Mouse (Mus musculus): Measurements from ENCODE around the gene Ctu1. TPM values are rescaled to one million over a fixed set of nuclear protein-coding genes. Genes with fewer than 3 reads are reported as not detected.
"Not testable (repeated sequence)": the region's sequence is repeated elsewhere in the genome, so short reads cannot be mapped to it uniquely, and the experiment has no call there.

Gene Ctu1
- total RNA-seq, 2 experiments from 2014 or later = 10.9 to 13.9 TPM

- DNase-seq (ENCODE audit: low spot score in 2 of 2) = no peak
These were observed 3.3 kb downstream of the Ctu1 start for GRCm38 (mm10) chr7:43675091-43675490.

GRCm38 (mm10) chr7:43678517-43678916 lies 6.7 kb downstream of the Ctu1 start:
- peak; percentile 45 to 52 for DNase-seq (ENCODE audit: low spot score in 2 of 2)

GRCm38 (mm10) chr7:43680960-43681359 lies 9.1 kb downstream of the Ctu1 start:
- peak; percentile 52 to 64 for DNase-seq (ENCODE audit: low spot score in 2 of 2)

GRCm38 (mm10) chr7:43682511-43682910 lies 10.7 kb downstream of the Ctu1 start:
- DNase-seq (ENCODE audit: low spot score in 2 of 2) = not testable (repeated sequence)

- DNase-seq (ENCODE audit: low spot score in 2 of 2) = no peak
These were observed 13.3 kb downstream of the Ctu1 start for GRCm38 (mm10) chr7:43685088-43685487.

GRCm38 (mm10) chr7:43690118-43690517 lies 18.3 kb downstream of the Ctu1 start, which contains the start of gene Klk14:
TSS of gene Klk14 (plus strand) at chr7:43690418.
- no peak for DNase-seq (ENCODE audit: low spot score in 2 of 2)

GRCm38 (mm10) chr7:43710031-43710430 lies 38.2 kb downstream of the Ctu1 start:
- DNase-seq (ENCODE audit: low spot score in 2 of 2) = no peak

GRCm38 (mm10) chr7:43712267-43712666 lies 40.5 kb downstream of the Ctu1 start, which contains the start of gene Klk13:
TSS of gene Klk13 (plus strand) at chr7:43712567.
- no peak for DNase-seq (ENCODE audit: low spot score in 2 of 2)

GRCm38 (mm10) chr7:43712917-43713316 lies 41.1 kb downstream of the Ctu1 start:
- no peak for DNase-seq (ENCODE audit: low spot score in 2 of 2)

- DNase-seq (ENCODE audit: low spot score in 2 of 2) = no peak
These were observed 42.0 kb downstream of the Ctu1 start for GRCm38 (mm10) chr7:43713741-43714351.

Other genes starting within 250 kb of the Ctu1 start
- not detected for gene Lim2, start 244.3 kb upstream of the Ctu1 start, total RNA-seq (2021)
- 1 to 10 TPM in 1 of 2 experiments, under 1 TPM in 1; 0.83 to 3.2 TPM for gene Nkg7, start 234.9 kb upstream of the Ctu1 start, total RNA-seq (2021)
- not detected for gene Cldnd2, start 231.2 kb upstream of the Ctu1 start, total RNA-seq (2021)
- 100 to 1,000 TPM; 440 to 834 TPM for gene Etfb, start 227.9 kb upstream of the Ctu1 start, total RNA-seq (2021)
- gene Gm45233, start 227.9 kb upstream of the Ctu1 start, total RNA-seq (2021) = under 1 TPM in 1 of 2 experiments, not detected in 1; 0.43 TPM
- gene Vsig10l, start 208.9 kb upstream of the Ctu1 start, total RNA-seq (2021) = 1 to 10 TPM; 1.6 to 4.2 TPM
- 1 to 10 TPM; 1.3 to 1.5 TPM for gene Iglon5, start 181.9 kb upstream of the Ctu1 start, total RNA-seq (2021)
- not detected for gene 4931406B18Rik, start 166.1 kb upstream of the Ctu1 start, total RNA-seq (2021)
- 1 to 10 TPM; 3.3 to 5.4 TPM for gene Cd33, start 127.6 kb upstream of the Ctu1 start, total RNA-seq (2021)
- gene Zfp658, start 109.8 kb upstream of the Ctu1 start, total RNA-seq (2021) = 1 to 10 TPM; 2.2 TPM
- gene Zfp719, start 92.4 kb upstream of the Ctu1 start, total RNA-seq (2021) = 10 to 100 TPM; 15.3 to 17.6 TPM
- gene Zfp819, start 64.8 kb upstream of the Ctu1 start, total RNA-seq (2021) = under 1 TPM in 1 of 2 experiments, not detected in 1; 0.13 TPM
- gene Ceacam18, start 37.3 kb upstream of the Ctu1 start, total RNA-seq (2021) = not detected
- gene Siglece, start 11.9 kb upstream of the Ctu1 start, total RNA-seq (2021) = 1 to 10 TPM; 3.4 to 3.6 TPM
- gene Klk14, start 18.4 kb downstream of the Ctu1 start, total RNA-seq (2021) = not detected
- under 1 TPM in 1 of 2 experiments, not detected in 1; 0.45 TPM for gene Klk13, start 40.6 kb downstream of the Ctu1 start, total RNA-seq (2021)
- not detected for gene Klk12, start 96.9 kb downstream of the Ctu1 start, total RNA-seq (2021)
- gene Klk11, start 102.6 kb downstream of the Ctu1 start, total RNA-seq (2021) = not detected
- under 1 TPM; 0.36 to 0.86 TPM for gene Klk10, start 109.0 kb downstream of the Ctu1 start, total RNA-seq (2021)
- not detected for gene Klk9, start 119.9 kb downstream of the Ctu1 start, total RNA-seq (2021)
- gene Klk8, start 125.6 kb downstream of the Ctu1 start, total RNA-seq (2021) = 1 to 10 TPM; 2.9 to 4.9 TPM
- not detected for gene Klk7, start 139.3 kb downstream of the Ctu1 start, total RNA-seq (2021)
- gene Klk6, start 152.5 kb downstream of the Ctu1 start, total RNA-seq (2021) = not detected
- gene Klk5, start 170.0 kb downstream of the Ctu1 start, total RNA-seq (2021) = not detected
- gene Klk4, start 209.1 kb downstream of the Ctu1 start, total RNA-seq (2021) = not detected